8 mouse cellular contexts compared by ENCODE assay signal in genomic region chr7:78782639-78783581, GRCm38 (mm10). TPM values are rescaled to one million over a fixed set of nuclear protein-coding genes. Genes with fewer than 3 reads are reported as not detected.
DNase-seq lines count a peak whose midpoint lies in the region; ATAC-seq lines count a peak whose summit lies in the region.

Mrps11 (plus strand) TSS chr7:78783119.
Mrpl46 (minus strand) TSS chr7:78783531.

- peak; percentile 98 for ATAC-seq in forebrain, embryonic 11.5 days (replicated peaks; ENCODE audit: low FRiP score)
- ATAC-seq in heart, embryonic 16.5 days (replicated peaks; ENCODE audit: extremely low read depth, insufficient read depth, low FRiP score), result peak; percentile 97
- peak; percentile 98 for ATAC-seq in liver, embryonic 15.5 days (ENCODE audit: insufficient read depth)
- ATAC-seq in neural tube, embryonic 12.5 days (ENCODE audit: low FRiP score, low read depth), result peak; percentile 98

- H3K27me3 ChIP-seq in forebrain, embryonic 11.5 days (ENCODE audit: control insufficient read depth, insufficient read depth, low read length), result no peaks in the 10 kb centered on the region
- no peaks in the 10 kb centered on the region for H3K27me3 ChIP-seq in heart, embryonic 16.5 days (ENCODE audit: control insufficient read depth, insufficient read depth, low read length)
- no peaks in the 10 kb centered on the region for H3K27me3 ChIP-seq in liver, embryonic 15.5 days
- no peaks in the 10 kb centered on the region for H3K27me3 ChIP-seq in neural tube, embryonic 12.5 days (replicated peaks)

- under 1% methylated on average over 44 of the region's 44 CpGs for whole genome bisulfite sequencing in forebrain, embryonic 11.5 days
- under 1% methylated on average over 44 of the region's 44 CpGs for WGBS in heart, embryonic 16.5 days
- under 1% methylated on average over 44 of the region's 44 CpGs for WGBS in liver, embryonic 15.5 days (ENCODE audit: insufficient replicate concordance)
- WGBS in neural tube, embryonic 12.5 days, result under 1% methylated on average over 44 of the region's 44 CpGs

- peak; percentile 78 to 85 for DNase-seq in CD8-positive naive resting alpha-beta T cell, adult 2 months (ENCODE audit: low read depth in 2 of 2, low spot score in 2 of 2)
- DNase-seq in c-Kit-positive CD71-negative TER-119-negative erythroid progenitor cells, embryonic 14.5 days (ENCODE audit: low read depth), result peak; percentile 78
- DNase-seq in forebrain, embryonic 11.5 days (ENCODE audit: low spot score), result peak; percentile 93
- DNase-seq in kidney, postnatal 36 days, result peak; percentile 86 to 93
- DNase-seq in telencephalon, adult 2 months (ENCODE audit: low read depth, low spot score), result peak; percentile 77

- H3K4me1 ChIP-seq in forebrain, embryonic 11.5 days (replicated peaks; ENCODE audit: control insufficient read depth, insufficient read depth, low read length), result no peaks in the 10 kb centered on the region; the same call in 1 of the 2 replicates
- H3K4me1 ChIP-seq in heart, embryonic 16.5 days (ENCODE audit: control insufficient read depth, insufficient read depth, low read length), result peaks cover 13% of the 10 kb centered on the region
- H3K4me1 ChIP-seq in liver, embryonic 15.5 days (replicated peaks), result peaks cover 36% of the 10 kb centered on the region
- peaks cover 10% of the 10 kb centered on the region for H3K4me1 ChIP-seq in neural tube, embryonic 12.5 days

- H3K36me3 ChIP-seq in forebrain, embryonic 11.5 days (ENCODE audit: control insufficient read depth, insufficient read depth, low read length), result no peaks in the 10 kb centered on the region; the same call in 1 of the 2 replicates
- peaks cover 19% of the 10 kb centered on the region for H3K36me3 ChIP-seq in heart, embryonic 16.5 days (ENCODE audit: control insufficient read depth, insufficient read depth)
- H3K36me3 ChIP-seq in liver, embryonic 15.5 days (replicated peaks), result peaks cover 47% of the 10 kb centered on the region
- H3K36me3 ChIP-seq in neural tube, embryonic 12.5 days, result peaks cover 22% of the 10 kb centered on the region

- peak within 1 kb of the TSS; percentile 93 for H3K4me3 ChIP-seq in forebrain, embryonic 11.5 days (ENCODE audit: low read depth, low read length)
- H3K4me3 ChIP-seq in heart, embryonic 16.5 days (ENCODE audit: low read length), result peak within 1 kb of the TSS; percentile 76
- H3K4me3 ChIP-seq in liver, embryonic 15.5 days (replicated peaks), result peak within 1 kb of the TSS; percentile 90
- H3K4me3 ChIP-seq in neural tube, embryonic 12.5 days, result peak within 1 kb of the TSS; percentile 84

- H3K9ac ChIP-seq in forebrain, embryonic 11.5 days (ENCODE audit: low read length), result peak within 1 kb of the TSS; percentile 80
- peak within 1 kb of the TSS; percentile 91 for H3K9ac ChIP-seq in heart, embryonic 16.5 days (ENCODE audit: low read length)
- H3K9ac ChIP-seq in liver, embryonic 15.5 days, result peak within 1 kb of the TSS; percentile 81
- H3K9ac ChIP-seq in neural tube, embryonic 12.5 days, result peak within 1 kb of the TSS; percentile 76

- H3K9me3 ChIP-seq in forebrain, embryonic 11.5 days (ENCODE audit: control insufficient read depth, low read length), result no peaks in the 10 kb centered on the region
- no peaks in the 10 kb centered on the region for H3K9me3 ChIP-seq in heart, embryonic 16.5 days (replicated peaks; ENCODE audit: control insufficient read depth, low read length)
- H3K9me3 ChIP-seq in liver, embryonic 15.5 days (replicated peaks), result no peaks in the 10 kb centered on the region
- no peaks in the 10 kb centered on the region for H3K9me3 ChIP-seq in neural tube, embryonic 12.5 days

- H3K4me2 ChIP-seq in forebrain, embryonic 11.5 days (ENCODE audit: low read depth, low read length, severe bottlenecking), result peak within 1 kb of the TSS; percentile 84
- peak within 1 kb of the TSS; percentile 94 for H3K4me2 ChIP-seq in heart, embryonic 16.5 days (ENCODE audit: low read depth, low read length)
- peak within 1 kb of the TSS; percentile 78 for H3K4me2 ChIP-seq in liver, embryonic 15.5 days
- peak within 1 kb of the TSS; percentile 71 for H3K4me2 ChIP-seq in neural tube, embryonic 12.5 days (replicated peaks)

- H3K27ac ChIP-seq in forebrain, embryonic 11.5 days (ENCODE audit: low read depth, low read length), result 0 out of 2 replicates have a peak within 1 kb of the TSS, but pooled peaks have one; percentile 31
- H3K27ac ChIP-seq in heart, embryonic 16.5 days (ENCODE audit: low read length), result peak within 1 kb of the TSS; percentile 43; the same call in 1 of the 2 replicates
- peak within 1 kb of the TSS; percentile 69 for H3K27ac ChIP-seq in liver, embryonic 15.5 days (replicated peaks)
- no peak within 1 kb of the TSS for H3K27ac ChIP-seq in neural tube, embryonic 12.5 days

RNA-seq across cellular contexts. Expression of gene Mrps11, which starts in this region (rescaled TPM):
- 81.4 and 85.2 TPM in 2 replicates for polyA plus RNA-seq in forebrain, embryonic 11.5 days (2014; fragmentation: Nextera tagmentation; extraction: Ambion mirVana)
- polyA plus RNA-seq in heart, embryonic 16.5 days (2015; fragmentation: Nextera tagmentation; extraction: Ambion mirVana), result 59.0 and 64.7 TPM in 2 replicates
- 39.0 and 39.2 TPM in 2 replicates for polyA plus RNA-seq in liver, embryonic 15.5 days (2015; fragmentation: Nextera tagmentation; extraction: Ambion mirVana)
- 70.1 and 70.8 TPM in 2 replicates for polyA plus RNA-seq in neural tube, embryonic 12.5 days (2016; fragmentation: Nextera tagmentation; extraction: Ambion mirVana)

RNA-seq across cellular contexts. Expression of gene Mrpl46, which starts in this region (rescaled TPM):
- 70.5 and 73.0 TPM in 2 replicates for polyA plus RNA-seq in forebrain, embryonic 11.5 days (2014; fragmentation: Nextera tagmentation; extraction: Ambion mirVana)
- 59.2 and 64.9 TPM in 2 replicates for polyA plus RNA-seq in heart, embryonic 16.5 days (2015; fragmentation: Nextera tagmentation; extraction: Ambion mirVana)
- polyA plus RNA-seq in liver, embryonic 15.5 days (2015; fragmentation: Nextera tagmentation; extraction: Ambion mirVana), result 39.5 and 40.5 TPM in 2 replicates
- polyA plus RNA-seq in neural tube, embryonic 12.5 days (2016; fragmentation: Nextera tagmentation; extraction: Ambion mirVana), result 61.3 and 65.2 TPM in 2 replicates
